Mouse (Mus musculus) lung, postnatal 0 days (tissue): Measurements from ENCODE around the gene Slc1a6.

Experiments
- CTCF ChIP-seq: IDR thresholded peaks from 2 replicates; pipeline ENCODE4 v1.5.1; 2016; ENCODE audit warnings: antibody characterized with exemption, mild to moderate bottlenecking
- EP300 ChIP-seq: IDR thresholded peaks from 2 replicates; pipeline ENCODE4 v1.6.1; 2016; ENCODE audit warnings: antibody characterized with exemption, mild to moderate bottlenecking, control low read depth

DNA sequence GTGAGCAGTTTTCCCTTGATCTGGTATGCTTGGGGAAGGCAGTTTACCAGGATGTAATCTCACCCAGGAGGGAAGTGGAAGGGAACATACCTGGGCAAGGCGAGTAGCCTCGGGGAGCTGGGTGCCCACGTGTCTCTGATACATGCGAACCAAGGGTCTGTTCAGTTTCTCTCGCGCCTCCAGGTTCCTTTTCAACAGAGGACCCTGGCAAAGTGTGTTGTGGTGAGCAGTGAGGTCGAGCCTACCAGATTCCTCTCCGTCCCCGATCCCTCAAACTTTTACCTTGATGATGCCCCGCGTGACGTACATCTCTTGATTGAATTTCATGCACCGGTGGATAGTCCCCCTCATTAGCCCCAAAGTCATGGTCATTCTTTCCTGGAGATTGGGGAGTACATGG is 32.1 kb upstream of the Slc1a6 start:
- TF ChIP-seq CTCF (no peak), EP300 (no peak)
